Mouse (Mus musculus): ENCODE measurements around the gene Polr1c.

Polr1c gene

DNA sequence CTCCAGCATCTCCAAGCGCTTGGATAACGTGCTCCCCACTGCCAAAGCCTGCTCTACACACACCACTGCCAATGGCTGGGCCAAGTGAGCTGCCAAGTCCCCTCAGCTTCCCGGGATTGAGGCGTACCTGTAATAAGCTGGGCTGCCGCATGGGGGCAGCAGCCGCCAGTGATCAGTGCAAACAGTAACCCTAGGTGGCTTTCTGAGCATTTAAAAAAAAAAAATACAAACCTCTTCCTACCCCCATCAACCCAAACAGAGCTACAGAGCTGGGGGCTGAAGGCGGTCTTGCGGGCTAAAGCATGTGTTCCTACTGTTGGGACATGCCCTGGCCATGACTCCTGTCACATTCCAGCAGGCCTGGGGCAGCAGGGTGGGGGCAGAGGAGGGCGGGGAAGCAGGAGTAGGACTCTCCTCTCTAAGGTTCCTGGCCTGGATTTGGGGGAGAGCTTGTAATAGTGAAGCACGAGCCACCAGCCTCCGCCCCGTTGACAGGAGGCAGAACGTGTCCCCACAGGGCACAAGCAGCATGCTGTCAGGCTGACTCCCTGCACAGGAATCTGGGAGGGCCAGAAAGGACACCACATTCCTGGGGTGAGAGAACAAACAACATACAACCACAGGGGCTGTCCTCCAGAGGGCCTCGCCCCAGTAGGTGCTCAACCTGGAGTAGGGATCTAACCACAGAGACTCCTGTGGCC is 18.2 kb upstream of the Polr1c start:
- peak; percentile 87 for DNase-seq (ENCODE audit: low spot score)

DNA sequence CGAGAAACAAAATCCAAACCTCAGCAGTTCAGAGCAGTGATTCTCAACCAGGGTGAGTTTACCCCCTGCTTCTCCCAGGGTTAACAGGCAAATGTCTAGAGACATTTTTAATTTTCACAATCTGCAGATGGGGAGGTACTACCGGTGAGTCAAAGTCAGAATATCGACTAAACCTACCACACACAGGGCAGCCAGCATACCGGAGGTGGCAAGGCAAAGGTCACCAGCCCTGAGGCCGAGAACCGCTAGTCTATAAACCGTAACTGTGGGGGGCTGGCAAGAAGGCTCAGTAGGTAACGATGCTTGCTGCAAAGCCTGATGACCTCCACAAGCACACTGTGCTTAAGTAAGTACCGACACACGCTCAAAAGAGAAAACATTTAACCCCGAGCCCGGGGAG is 17.6 kb upstream of the Polr1c start:
- DNase-seq (ENCODE audit: low spot score), result no peak

DNA sequence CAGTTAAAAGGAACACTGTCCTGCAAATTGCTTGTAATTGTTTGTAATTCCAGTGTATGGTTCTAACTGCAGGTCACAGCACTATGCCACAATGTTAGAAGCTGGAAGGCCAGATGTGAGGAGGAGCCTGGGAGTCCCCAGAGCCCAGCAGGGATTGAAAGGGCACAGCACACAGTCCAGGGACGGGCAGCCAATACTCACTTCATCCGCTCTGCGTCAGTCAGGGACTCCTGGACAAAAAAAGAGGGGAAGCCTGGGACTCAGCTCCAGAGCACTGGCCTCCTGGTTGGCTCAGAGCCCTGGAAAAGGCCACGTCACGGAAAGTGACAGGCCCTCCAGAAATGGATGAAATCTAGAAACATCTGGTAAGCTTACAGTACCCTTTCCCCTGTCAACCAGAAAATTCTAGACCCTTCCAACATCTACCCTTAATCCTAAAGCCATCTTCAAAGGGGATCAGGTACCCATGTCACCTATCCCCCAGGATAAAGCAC is 14.4 kb upstream of the Polr1c start:
- DNase-seq (ENCODE audit: low spot score), result peak; percentile 80

DNA sequence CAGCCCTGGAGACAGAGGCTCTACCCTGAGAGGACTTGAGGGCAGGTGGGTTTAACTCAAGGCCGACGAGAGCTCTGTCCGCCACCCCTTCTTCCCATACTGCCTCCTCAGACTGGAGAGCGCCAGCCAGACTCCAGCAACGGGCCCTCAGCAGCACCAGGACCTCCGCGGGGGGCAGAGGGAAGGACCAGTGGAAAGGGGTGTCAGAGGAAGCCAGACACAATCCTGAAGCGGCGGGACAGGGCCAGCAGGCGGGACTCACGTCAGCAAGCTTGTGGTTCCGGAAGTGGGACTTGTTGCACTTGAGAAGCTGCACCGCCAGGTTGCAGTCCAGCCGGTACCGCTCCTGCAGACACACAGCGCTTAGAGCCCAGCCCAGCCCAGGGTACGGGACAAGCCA is 11.8 kb upstream of the Polr1c start:
- DNase-seq (ENCODE audit: low spot score), result no peak

DNA sequence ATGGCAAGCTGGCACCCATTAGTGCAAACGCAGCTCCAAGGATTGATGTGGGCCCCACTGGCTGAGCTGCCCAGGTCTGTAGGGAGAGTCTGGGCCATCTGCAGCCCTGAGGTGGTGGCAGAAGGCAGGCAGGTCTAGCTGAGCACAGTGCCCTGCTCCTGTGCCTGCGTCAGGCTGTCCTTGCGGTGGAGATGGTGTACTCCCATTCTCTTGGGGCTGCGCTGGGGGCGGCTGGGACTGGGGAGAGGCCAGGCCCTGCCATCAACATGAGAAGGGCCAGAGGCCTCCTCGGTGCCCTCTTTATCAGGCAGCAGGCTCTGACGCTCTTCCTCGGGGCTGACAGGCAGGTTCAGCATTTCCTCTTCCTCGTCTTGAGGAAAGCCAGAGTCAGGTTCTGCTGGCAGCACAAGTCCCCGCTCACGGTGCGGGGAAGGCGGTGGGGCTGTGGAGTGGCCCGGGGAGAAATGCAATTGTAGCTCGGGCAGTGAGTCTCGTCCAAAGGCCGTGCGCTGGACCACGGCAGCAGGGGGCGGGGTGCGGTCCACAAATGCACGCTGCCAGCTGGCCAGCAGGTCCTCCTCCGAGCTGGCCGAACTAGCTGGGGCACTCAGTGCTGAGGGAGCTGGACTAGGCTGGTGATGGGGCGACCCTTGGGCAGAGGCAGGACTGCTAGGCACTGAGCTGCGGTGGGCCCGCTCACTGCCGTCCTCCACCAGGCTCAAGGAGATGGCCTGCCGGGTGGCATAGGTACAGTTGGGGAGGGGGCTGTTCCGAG is 10.6 kb upstream of the Polr1c start:
- peak; percentile 86 for DNase-seq (ENCODE audit: low spot score)

DNA sequence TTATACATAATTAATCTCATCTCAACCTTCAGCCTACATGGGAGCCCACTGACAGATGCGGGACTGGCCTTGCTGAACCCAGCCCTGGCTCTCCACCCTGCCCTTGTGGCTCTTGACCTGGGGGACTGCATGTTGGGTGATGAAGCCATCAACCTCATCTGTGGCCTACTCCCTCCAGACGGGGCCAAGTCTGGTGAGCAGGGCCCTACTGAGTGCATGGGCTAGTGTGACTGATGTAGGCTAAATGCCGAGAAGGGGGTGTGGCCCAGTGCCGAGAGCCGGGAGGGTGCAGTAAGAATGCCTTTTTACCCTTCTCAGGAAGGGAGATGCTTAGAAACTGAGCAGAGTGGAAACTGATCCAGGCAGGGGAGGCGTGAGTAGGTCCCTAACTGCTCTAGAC is 7.3 kb upstream of the Polr1c start:
- no peak for DNase-seq (ENCODE audit: low spot score)

DNA sequence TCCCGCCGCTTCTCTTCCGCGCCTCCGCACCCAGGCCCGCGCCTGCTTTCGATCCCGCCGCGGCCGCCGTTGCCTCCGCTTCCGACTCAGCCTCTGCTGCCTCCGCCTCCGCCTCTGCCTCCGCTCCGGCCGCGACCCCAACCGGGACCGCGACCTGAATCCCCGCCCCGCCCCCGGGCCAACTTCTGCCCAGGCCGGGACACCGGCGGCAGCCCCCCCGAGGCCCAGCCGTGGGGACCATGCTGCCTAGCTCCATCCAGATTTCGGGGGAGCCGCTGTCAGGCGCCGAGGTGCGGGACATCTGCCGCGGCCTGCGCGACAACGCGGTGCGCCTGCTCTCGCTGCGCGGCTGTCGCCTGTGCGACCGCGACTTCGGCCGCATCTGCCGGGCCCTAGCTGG is 6.3 kb upstream of the Polr1c start:
- DNase-seq (ENCODE audit: low spot score), result peak; percentile 53

DNA sequence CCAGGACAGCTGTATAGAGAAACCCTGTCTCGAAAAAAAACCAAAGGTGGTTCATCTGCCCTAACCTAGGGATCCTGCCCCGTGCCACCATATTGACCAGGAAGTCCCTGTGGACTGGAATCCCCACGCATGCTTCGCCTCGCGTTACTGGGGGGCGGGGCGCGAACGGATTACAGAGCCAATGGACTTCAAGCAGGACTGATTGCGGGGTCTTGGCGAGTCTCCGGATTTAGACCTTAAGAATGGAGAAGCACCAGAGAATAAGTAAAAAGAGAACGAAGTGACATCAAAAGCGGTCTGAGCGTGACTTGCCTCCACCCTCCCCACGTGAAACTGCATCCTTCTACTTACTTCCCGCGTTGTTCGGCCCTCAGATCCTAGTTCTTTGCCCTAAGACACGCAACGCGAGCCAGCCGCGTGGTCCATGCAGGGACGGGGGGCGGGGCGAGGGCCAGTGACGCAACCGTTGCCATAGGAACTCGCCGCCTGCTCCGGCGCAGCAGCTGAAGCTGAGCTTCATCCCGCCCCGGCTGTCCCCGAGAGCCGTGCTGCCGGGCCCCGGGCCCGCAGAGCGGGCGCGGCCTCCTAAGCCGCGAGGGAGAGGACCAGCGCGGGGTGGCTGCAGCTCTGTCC is 5.7 kb upstream of the Polr1c start, which contains the start of gene Lrrc73:
TSS of gene Lrrc73 (plus strand) at position 80 of the 633 bp plus-strand sequence.
- DNase-seq (ENCODE audit: low spot score), result peak; percentile 96

DNA sequence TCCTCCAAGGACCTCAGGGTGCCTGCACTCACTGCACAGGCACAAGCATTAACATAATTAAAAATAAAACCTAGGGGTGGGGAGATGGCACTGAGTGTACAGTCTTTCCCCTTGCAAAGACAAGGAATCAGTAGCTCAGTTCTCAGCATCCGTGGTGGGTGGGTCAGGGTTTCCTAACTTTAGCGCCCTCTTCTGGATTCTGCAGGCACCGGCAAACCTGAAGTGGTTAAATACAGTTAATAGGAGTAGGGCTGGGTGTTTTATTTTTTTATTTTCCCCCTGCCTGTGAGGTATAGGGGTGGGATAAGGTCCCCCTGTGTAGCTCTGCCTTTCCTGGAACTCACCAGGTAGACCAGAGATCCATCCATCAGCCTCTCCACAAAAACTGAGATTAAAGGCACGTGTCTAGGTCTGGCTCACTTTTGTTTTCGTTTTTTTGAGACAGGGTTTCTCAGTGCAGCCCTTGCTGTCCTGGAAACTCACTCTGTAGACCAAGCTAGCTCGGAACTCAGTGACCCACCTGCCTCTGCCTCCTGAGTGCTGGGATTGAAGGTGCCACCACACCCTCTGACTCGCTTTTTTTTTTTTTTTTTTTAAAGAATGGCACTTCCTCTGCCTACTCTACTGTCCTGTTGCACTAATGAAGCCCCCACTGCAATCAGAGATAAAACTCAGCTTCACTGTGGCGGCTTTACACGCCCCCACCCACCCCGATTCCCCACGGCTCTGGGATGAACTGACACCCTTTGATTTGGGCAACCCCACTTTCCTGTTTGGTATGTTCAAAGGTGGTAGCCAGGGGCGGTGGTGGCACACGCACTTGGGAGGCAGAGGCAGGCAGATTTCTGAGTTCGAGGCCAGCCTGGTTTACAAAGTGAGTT is 5.0 kb upstream of the Polr1c start:
- DNase-seq (ENCODE audit: low spot score), result peak; percentile 57

DNA sequence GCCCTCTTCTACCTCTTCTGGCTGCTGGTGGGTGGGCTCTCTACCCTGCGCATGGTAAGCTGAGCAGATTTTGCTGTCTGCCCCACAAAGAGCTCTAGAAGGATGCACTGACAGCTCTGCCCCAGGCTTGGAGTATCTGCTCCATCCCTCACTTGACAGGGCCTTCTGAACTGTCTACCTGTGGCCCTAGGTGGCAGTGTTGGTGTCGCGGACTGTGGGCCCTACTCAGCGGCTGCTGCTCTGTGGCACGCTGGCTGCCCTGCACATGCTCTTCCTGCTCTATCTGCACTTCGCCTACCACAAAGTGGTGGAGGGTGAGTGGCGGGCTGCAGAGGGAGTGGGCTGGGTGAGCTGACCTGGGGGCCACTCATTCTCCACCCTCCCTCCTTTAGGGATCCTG is 3.3 kb upstream of the Polr1c start:
- DNase-seq (ENCODE audit: low spot score), result no peak

DNA sequence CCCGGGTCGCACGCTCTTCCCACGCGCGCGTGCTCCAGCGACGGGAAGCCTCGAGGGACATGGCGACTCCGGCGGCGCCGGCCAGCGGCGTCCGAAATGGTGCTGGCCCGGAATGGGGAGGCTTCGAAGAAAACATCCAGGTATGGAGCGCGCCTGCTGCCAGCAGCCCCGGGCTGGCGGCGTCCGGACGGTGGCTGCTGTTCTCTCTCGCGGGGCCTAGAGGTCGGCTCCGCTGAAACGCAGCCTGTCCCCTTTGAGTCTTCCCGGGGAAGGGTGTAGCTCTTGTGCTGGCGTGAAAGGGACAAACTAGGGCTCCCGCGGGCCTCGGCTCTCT is 302 bp upstream of the Polr1c start:
- no peak for DNase-seq (ENCODE audit: low spot score)

DNA sequence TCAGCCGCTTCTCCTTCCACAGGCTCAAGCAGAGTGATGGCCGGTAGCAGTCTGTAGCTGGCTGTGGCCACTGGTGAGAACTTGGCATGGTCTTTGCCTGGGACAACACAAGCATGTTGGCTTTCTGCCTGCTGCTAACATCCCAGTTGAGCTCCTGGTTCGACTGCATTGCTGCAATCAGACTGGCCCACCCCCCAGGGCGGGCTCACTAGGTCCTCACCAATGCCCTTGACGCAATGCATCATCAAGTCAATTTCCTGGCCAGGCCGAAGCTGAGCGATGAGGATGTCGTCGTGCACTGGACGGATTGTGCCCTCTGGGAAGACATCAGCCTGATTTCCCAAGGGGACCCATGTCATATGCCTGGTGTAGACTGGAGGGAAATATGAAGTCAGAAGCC is 3.3 kb downstream of the Polr1c start:
- DNase-seq (ENCODE audit: low spot score), result peak; percentile 92

DNA sequence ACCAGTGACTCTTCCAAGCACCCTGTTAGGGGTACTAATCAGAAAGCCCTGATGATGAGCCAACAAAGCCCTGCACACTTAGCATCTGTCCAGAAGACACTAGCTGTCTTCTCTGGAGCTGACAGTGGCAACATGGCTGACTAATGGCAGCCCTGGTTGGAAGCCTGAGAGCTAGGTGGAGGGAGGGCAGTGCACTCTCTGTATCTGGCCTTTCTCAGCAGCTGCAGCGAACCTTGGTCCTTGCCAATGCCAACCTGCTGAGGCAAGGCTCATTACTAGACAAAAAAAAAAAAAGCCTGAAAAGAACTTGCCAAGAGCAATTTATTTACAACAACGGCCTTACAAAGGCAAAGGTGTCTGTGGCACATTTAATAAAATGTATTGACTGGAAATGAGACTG is 4.2 kb downstream of the Polr1c start:
- peak; percentile 72 for DNase-seq (ENCODE audit: low spot score)

DNA sequence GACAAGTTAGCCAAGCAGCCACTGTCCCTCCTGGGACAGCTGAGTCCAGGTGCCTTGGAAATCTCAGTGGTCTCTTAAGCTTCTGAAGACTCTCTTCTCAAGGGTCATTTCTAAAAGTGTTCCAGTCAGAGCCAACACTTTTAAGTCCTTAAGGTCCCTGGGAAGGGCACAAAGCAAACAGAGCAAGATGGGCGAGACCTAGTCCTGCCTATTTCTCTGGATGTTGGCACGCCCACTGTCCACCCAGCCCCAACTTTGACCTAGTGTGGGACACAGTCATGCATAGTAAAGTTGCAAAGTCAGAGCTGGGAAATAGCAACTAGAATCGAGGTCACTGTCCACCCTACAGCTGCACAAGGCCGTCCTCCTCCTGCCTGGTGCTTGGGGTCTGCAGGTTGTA is 4.9 kb downstream of the Polr1c start:
- no peak for DNase-seq (ENCODE audit: low spot score)

DNA sequence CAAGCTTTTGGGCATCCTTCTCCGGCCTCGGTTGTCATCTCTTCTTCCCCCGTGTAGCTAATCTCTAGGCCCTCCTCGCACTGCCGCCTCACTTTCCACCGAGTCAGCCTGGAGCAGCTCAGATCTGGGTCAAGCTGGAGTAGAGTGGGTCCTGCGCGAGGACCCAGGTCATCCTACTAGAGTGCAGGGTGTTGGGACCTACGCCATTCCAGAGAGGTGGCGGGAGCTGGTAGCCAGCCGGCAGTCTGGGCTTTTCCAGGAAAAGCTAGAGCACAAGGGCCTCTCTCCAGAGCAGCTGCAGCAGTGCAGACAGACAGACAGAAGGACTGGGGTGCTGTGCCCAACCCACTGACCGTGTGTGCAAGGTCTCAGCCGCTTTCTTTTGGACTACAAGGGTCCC is 5.6 kb downstream of the Polr1c start:
- no peak for DNase-seq (ENCODE audit: low spot score)

DNA sequence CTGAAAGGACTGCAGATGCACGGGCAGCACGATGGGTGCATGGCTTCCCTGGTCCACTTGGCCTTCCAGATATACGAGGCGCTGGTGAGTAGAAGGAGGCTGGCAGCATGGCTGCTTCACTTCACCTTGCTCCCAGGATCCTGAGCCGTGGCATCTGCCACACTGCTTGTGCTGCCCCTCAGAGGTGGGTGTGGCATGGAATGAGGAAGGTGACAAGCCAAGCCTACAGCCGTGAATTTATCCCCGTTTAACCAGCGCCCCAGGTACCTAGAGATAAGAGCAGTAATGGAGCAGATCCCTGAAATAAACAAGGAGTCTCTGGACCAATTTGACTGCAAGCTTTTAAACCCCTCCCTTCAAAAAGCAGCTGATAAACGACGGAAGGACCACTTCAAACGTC is 6.4 kb downstream of the Polr1c start:
- no peak for DNase-seq (ENCODE audit: low spot score)

DNA sequence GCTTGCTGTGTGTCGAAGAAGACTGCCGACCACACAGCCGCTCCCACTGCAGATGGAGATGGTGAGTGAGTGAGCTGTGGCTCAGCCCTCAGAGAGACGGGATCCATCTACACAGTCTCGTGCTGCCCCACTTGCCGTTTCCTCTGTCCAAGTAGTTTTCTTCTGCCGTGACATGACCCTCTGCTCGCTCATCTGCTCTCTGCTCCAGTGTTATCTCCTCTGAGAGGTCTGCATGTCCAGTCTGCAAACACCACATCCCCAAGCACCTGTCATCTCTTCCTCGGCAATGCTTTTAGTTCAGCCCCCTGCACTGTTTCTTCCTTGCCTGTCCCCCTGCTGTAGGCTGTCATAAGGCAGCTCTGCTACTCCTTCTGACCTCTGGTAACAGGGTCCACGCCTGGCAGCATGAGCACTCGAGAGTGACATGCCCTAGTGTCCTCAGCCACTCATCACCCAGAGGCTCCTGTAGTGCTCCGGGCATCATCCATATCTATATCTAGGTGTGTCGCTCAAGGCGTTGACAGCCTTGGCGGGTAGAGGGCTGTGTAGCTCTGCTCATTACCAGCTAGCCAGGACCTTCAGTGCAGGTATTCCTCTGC is 8.2 kb downstream of the Polr1c start:
- DNase-seq (ENCODE audit: low spot score), result no peak

DNA sequence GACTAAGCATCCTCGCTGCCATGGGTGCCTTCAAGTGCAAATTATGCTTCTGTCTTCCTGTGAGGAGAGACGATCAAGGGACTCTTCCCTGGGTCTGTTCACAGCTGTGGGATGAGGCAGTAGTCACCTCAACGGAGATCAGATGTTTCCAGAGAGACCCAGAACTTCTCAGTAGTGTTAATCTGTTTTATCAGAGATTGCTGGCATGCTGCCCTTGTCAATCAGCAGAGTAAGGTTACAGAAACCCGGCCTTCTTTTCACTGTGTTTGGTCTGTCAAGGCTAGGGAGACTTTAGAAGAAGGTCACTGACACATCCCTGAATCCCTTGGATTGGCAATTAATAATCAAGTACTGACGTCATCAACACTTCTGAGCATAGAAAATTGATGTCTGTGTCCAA is 10.4 kb downstream of the Polr1c start:
- no peak for DNase-seq (ENCODE audit: low spot score)

DNA sequence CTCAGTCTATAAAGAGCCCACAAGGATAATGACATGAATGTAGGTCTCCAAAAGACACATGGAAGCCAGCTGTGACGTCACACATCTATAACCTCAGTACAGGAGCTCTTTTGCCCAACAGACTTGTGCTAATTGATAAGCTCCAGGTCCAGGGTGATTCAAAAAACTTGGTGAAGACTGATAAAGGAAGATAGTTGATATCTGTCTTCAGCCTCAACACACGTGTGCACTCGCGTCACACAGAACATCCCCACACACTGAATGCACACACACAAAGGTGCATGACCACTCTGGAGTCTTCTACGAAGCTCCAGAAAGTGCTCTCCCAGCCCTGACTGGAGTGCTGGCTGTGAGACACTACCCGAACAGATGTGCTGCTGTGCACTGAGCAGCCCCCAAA is 10.8 kb downstream of the Polr1c start:
- no peak for DNase-seq (ENCODE audit: low spot score)

DNA sequence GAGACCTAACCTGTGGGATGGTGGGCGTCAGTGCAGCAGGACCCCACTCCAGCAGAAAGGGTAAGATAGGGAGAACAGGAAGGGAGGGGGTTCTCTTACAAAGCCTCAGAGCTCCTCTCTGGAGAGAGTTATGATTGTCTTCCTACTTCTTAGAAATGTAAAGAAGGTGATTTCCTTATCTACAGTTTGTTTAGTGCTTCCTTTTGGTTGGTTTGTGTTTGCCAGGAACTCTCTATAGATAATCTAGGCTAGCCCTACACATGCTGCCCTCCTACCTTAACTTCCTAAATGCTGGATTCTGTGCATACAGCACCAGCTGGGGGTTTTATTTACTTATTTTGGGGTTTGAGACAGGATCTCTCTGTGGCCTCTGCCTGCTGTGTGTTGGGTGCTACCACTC is 11.8 kb downstream of the Polr1c start:
- DNase-seq (ENCODE audit: low spot score), result no peak

DNA sequence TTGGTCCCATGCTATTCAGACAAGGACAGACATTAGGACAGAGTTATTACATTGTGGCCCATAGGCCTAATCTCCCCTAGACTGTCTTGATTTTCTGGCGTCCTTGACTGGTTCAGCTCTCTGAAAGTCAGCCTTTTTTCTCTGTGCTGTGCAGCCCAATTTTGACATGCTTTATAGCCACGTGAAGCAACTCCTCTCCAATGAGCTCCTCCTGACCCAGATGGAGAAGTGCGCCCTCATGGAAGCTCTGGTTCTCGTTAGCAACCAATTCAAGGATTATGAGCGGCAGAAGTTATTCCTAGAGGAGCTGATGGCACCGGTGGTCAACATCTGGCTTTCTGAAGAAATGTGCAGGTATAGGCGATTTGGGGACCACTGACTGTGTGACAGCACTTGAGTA is 20.3 kb downstream of the Polr1c start:
- DNase-seq (ENCODE audit: low spot score), result no peak

DNA sequence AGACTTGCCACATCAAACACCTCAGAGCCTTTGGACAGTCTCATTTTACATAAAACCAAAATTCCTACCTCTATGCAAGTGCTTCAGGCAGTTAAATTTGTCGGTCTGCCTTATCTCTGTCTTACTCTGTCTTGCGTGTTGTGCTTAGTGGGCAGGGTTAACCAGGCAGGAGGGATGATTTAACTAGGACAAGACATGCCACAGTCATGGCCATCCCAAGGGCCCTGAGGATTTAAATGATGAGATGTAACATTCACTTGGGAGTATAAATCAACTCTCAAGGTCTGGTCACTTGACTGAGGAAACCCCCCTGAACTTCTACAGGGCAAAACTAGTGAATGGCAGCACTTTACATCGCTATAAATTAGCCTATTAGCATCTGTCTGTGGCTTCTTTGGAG is 26.3 kb downstream of the Polr1c start:
- no peak for DNase-seq (ENCODE audit: low spot score)
